Mouse (Mus musculus) liver, embryonic 13.5 days (tissue): ENCODE data around the gene Pgf. TPM values are rescaled to one million over a fixed set of nuclear protein-coding genes. Genes with fewer than 3 reads are reported as not detected.
A peak's percentile ranks its signal among the peaks of the same experiment; 100 is the strongest.

ENCODE experiments used
- ATAC-seq: fragments of 200-750 bp; cut with Nextera tagmentation; 2 replicates; pipeline ENCODE4 v1.8.0; 2017; ENCODE audit warnings: low read depth, mild to moderate bottlenecking, moderate number of reproducible peaks, moderate library complexity
- DNase-seq: peaks from one replicate; pipeline ENCODE4 v3.0.0; 2022
- H3K27ac ChIP-seq: fragments of 300-500 bp; sonication (generic); 2 replicates; pipeline ENCODE4 v1.5.1; 2015; ENCODE audit warnings: moderate library complexity, mild to moderate bottlenecking, inconsistent platforms
- H3K27me3 ChIP-seq: fragments of 300-500 bp; sonication (generic); 2 replicates; pipeline ENCODE4 v1.6.1; 2015; ENCODE audit warnings: mild to moderate bottlenecking, inconsistent platforms
- H3K36me3 ChIP-seq: fragments of 300-500 bp; sonication (generic); 2 replicates; pipeline ENCODE4 v1.6.1; 2015; ENCODE audit warnings: mild to moderate bottlenecking, inconsistent platforms
- H3K4me1 ChIP-seq: fragments of 300-500 bp; sonication (generic); replicated peaks from 2 replicates; pipeline ENCODE4 v1.6.1; 2015; ENCODE audit warnings: inconsistent platforms
- H3K4me2 ChIP-seq: fragments of 300-500 bp; sonication (generic); 2 replicates; pipeline ENCODE4 v1.6.1; 2015; ENCODE audit warnings: inconsistent platforms, mild to moderate bottlenecking, moderate library complexity
- H3K4me3 ChIP-seq: fragments of 300-500 bp; sonication (generic); replicated peaks from 2 replicates; pipeline ENCODE4 v1.5.1; 2015; ENCODE audit warnings: mild to moderate bottlenecking, inconsistent platforms
- H3K9ac ChIP-seq: fragments of 300-500 bp; sonication (generic); 2 replicates; pipeline ENCODE4 v1.6.1; 2015; ENCODE audit warnings: mild to moderate bottlenecking, inconsistent platforms
- H3K9me3 ChIP-seq: fragments of 300-500 bp; sonication (generic); replicated peaks from 2 replicates; pipeline ENCODE4 v1.6.1; 2016; ENCODE audit warnings: inconsistent platforms
- WGBS: fragments of 180-500 bp; shearing (Covaris S2); methylation state at CpG from one replicate; pipeline ENCODE4 v1.1.7; 2015; ENCODE audit not compliant: insufficient replicate concordance; 5-methylcytosine and 5-hydroxymethylcytosine counted together
- polyA plus RNA-seq: library from polyadenylated mRNA; unstranded; fragments of >200 nt; fragmentation: Nextera tagmentation; extraction: Ambion mirVana; gene quantifications from 2 replicates; pipeline ENCODE4 v1.2.1, GENCODE M21; 2015

The Pgf gene
- 0.50 and 0.60 TPM in 2 replicates for polyA plus RNA-seq

DNA sequence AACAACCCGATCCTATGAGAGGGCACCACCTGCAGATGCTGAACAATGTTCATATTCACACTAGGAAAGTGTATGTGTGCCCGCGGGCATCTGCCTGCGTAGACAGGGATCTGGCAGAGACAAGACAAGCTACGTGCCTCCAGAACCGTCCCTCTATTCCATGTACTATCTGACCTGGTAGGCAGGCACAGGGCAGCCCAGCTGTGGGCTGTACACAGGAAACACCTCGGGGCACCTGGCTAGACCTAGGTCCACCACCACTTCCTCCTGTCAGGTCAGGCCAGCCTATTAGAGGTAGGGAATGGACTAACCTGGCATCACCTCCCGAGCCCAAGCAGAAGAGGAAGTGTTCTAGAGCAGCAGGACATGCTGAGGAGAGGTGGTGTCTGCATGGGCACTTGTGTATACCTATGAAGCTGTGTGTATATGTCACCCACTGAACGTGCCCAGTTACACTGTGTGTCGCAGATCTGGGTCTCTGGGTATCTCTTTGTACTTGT, at the start of gene Pgf:
Gene Pgf (minus strand): TSS at position 51 of the 500 bp plus-strand sequence.
- peak within 1 kb of the TSS; percentile 37; the same call in 1 of the 2 replicates for H3K9ac ChIP-seq
- peaks cover 79% of the 10 kb centered on the region for H3K27me3 ChIP-seq
- WGBS = 51% methylated on average over 10 of the region's 10 CpGs
- ATAC-seq (no peak), DNase-seq (no peak)
- no peak within 1 kb of the TSS for H3K27ac ChIP-seq
- H3K9me3 ChIP-seq = no peaks in the 10 kb centered on the region
- H3K4me3 ChIP-seq = peak within 1 kb of the TSS; percentile 40
- peak within 1 kb of the TSS; percentile 63 for H3K4me2 ChIP-seq
- peaks cover 22% of the 10 kb centered on the region for H3K4me1 ChIP-seq
- H3K36me3 ChIP-seq = no peaks in the 10 kb centered on the region

DNA sequence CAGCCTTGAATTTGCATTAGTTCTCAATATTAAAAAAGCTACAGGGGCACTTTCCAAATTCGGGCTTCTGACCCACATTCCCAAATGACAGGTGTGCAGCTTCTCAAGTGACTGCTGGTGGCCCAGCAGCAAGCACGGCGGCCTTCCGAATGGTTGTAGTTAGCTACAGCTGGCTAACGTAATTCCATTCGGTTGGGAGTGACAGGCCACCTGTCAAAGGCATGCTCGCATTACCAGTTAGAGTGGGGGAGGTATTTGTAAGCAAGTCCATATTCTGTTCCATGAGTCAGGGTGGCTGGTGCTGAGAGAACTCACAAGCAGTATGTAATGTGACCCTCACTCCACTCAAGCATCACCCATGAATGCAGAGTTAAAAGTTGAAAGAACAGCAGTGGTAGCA, 49.6 kb upstream of the Pgf start:
- no peaks in the 10 kb centered on the region for H3K4me1 ChIP-seq
- no peak for DNase-seq
- H3K9ac ChIP-seq = no peak overlapping the region
- no peak for ATAC-seq
- H3K4me3 ChIP-seq = no peak overlapping the region
- H3K27ac ChIP-seq = no peak overlapping the region
- no peaks in the 10 kb centered on the region for H3K9me3 ChIP-seq
- WGBS = 81% methylated on average over 7 of the region's 7 CpGs
- no peak overlapping the region for H3K4me2 ChIP-seq
- H3K27me3 ChIP-seq = no peaks in the 10 kb centered on the region
- peaks cover 49% of the 10 kb centered on the region for H3K36me3 ChIP-seq

GRCm38 (mm10) chr12:85219905-85220290, 42.3 kb upstream of the Pgf start:
- Histone ChIP-seq H3K4me3 (peak overlapping the region; percentile 89), H3K36me3 (peaks cover 41% of the 10 kb centered on the region), H3K9ac (peak overlapping the region; percentile 77), H3K4me1 (peaks cover 26% of the 10 kb centered on the region), H3K4me2 (peak overlapping the region; percentile 73), H3K9me3 (no peaks in the 10 kb centered on the region), H3K27ac (peak overlapping the region; percentile 65), H3K27me3 (no peaks in the 10 kb centered on the region)
- ATAC-seq (no peak), DNase-seq (peak; percentile 29)
- WGBS = 3% methylated on average over 12 of the region's 12 CpGs

DNA sequence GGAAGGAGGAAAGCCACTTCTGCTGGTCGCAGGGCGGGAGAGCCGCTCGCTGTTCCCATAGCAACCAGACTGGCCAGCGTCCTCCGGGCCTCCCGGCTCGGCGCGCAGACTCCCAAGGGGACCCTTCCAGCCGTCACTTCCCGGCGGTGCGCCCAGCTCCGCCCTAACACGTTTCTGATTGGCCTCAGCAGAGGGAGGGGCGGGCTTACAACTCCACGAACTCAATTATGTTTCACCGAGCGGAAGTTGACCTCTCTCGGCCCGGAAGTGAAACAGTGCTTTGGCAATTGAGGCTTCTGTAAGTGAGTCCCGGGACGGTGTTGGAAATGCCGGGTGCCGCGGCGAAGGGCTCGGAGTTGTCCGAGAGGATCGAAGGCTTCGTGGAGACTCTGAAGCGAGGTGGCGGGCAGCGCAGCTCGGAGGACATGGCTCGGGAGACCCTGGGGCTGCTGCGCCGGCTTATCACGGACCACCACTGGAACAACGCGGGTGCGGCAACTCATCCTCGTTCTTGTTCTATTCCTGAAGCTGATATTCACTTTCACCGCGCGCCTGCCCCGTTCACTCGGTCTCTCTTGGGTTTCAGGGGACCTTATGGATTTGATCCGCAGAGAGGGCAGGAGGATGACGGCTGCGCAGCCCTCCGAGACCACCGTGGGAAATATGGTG, 41.8 kb upstream of the Pgf start, which contains the start of gene Eif2b2:
Gene Eif2b2 (plus strand): TSS at position 246 of the 669 bp plus-strand sequence.
- ATAC-seq = peak; percentile 100
- H3K9me3 ChIP-seq = no peaks in the 10 kb centered on the region
- H3K4me1 ChIP-seq = peaks cover 26% of the 10 kb centered on the region
- DNase-seq = peak; percentile 97
- H3K4me3 ChIP-seq = peak within 1 kb of the TSS; percentile 89
- H3K27me3 ChIP-seq = no peaks in the 10 kb centered on the region
- peak within 1 kb of the TSS; percentile 77 for H3K9ac ChIP-seq
- H3K4me2 ChIP-seq = peak within 1 kb of the TSS; percentile 73
- peak within 1 kb of the TSS; percentile 65 for H3K27ac ChIP-seq
- peaks cover 36% of the 10 kb centered on the region for H3K36me3 ChIP-seq
- under 1% methylated on average over 54 of the region's 54 CpGs for WGBS

DNA sequence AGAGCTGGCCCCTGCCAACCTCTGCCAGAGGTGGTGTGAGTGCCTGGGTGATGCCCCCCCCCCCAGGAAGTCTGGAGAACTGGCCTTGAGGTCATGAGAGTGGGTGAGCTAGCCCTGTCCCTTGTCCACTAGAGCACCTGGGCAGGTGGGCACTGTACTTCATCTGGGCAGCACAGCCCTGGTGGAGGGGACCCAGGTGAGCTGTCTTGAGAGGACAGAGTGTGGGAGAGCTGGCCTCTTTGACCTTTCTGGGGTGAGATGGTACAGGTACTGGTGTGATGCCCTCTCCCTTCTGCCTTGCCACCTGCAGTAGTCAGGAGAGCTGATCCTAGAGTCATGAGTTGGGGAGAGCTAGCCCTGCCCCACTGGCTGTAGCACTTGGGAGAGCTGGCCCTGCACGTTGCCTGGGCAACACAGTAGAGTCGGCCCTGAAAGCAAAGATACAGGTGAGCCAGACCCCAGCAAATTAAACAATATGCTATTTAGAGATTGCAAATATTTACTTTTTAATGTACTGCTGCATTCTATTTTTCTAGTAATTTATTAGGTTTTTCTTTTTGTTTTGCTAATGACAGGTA, 40.2 kb upstream of the Pgf start:
- no peak for DNase-seq
- ATAC-seq = no peak
- H3K4me1 ChIP-seq = peaks cover 26% of the 10 kb centered on the region
- WGBS = 69% methylated on average over 2 of the region's 2 CpGs
- peaks cover 21% of the 10 kb centered on the region for H3K36me3 ChIP-seq
- no peak overlapping the region for H3K4me3 ChIP-seq
- no peaks in the 10 kb centered on the region for H3K9me3 ChIP-seq
- H3K27me3 ChIP-seq = no peaks in the 10 kb centered on the region
- no peak overlapping the region for H3K4me2 ChIP-seq
- H3K9ac ChIP-seq = no peak overlapping the region
- no peak overlapping the region for H3K27ac ChIP-seq

DNA sequence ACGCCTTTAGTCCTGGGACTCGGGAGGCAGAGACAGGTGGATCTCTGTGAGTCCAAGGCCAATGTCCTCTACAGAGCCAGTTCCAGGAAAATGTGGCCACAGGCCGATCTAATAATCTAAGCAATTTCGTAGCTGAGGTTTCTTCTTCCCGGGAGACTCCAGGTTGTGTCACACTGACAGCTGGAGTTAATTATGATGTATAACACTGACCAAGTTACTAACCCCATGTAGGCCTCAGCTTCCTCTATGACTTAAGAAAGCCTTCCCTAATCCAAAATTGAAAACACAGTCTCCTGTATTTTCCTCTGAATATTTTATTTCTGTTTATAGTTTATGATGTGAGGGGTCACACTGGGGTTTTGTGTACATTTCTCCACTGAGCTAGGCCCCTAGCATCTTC, 37.4 kb upstream of the Pgf start:
- Histone ChIP-seq H3K4me1 (peaks cover 10% of the 10 kb centered on the region), H3K27me3 (no peaks in the 10 kb centered on the region), H3K27ac (no peak overlapping the region), H3K4me3 (no peak overlapping the region), H3K4me2 (no peak overlapping the region), H3K9ac (no peak overlapping the region), H3K36me3 (no peaks in the 10 kb centered on the region), H3K9me3 (no peaks in the 10 kb centered on the region)
- ATAC-seq (no peak), DNase-seq (no peak)
- 75% methylated on average over 5 of the region's 5 CpGs for WGBS

DNA sequence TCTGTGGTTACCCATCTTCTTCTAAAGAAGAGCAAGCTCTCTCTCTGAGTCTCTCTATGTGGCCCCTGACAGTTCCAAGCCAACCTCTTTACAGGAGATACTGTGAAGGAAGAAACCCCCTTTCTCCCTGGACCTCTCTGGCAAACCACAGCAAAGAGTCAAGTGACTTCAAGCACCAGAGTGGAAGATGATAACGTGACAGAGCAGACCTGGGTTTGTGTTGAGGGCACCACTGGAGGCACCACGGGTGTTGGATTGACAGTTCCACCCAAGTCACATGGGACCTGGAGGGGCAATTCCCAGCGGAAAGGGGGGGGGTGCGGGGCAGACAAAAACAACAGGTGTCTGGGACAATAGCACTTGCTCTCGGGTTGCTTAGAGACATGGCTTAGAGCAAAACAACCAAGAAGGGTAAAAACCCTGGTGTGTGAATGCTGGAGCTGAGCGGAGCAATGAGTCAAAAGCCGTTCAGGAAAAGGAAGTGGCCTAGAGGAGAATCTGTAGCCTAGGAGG, 31.2 kb upstream of the Pgf start:
- H3K27ac ChIP-seq = no peak overlapping the region
- no peaks in the 10 kb centered on the region for H3K9me3 ChIP-seq
- no peak overlapping the region for H3K4me3 ChIP-seq
- no peak overlapping the region for H3K9ac ChIP-seq
- no peaks in the 10 kb centered on the region for H3K27me3 ChIP-seq
- no peaks in the 10 kb centered on the region for H3K4me1 ChIP-seq
- no peak overlapping the region for H3K4me2 ChIP-seq
- DNase-seq = no peak
- no peaks in the 10 kb centered on the region for H3K36me3 ChIP-seq
- WGBS = 20% methylated on average over 7 of the region's 7 CpGs
- ATAC-seq = no peak

GRCm38 (mm10) chr12:85205425-85205824, 27.8 kb upstream of the Pgf start:
- Histone ChIP-seq H3K4me2 (no peak overlapping the region), H3K4me3 (no peak overlapping the region), H3K27ac (no peak overlapping the region), H3K36me3 (no peaks in the 10 kb centered on the region), H3K4me1 (0 out of 2 replicates have a peak, but pooled peaks cover 4% of the 10 kb centered on the region), H3K9me3 (no peaks in the 10 kb centered on the region), H3K9ac (no peak overlapping the region), H3K27me3 (no peaks in the 10 kb centered on the region)
- 74% methylated on average over 10 of the region's 10 CpGs for WGBS
- ATAC-seq (no peak), DNase-seq (no peak)

DNA sequence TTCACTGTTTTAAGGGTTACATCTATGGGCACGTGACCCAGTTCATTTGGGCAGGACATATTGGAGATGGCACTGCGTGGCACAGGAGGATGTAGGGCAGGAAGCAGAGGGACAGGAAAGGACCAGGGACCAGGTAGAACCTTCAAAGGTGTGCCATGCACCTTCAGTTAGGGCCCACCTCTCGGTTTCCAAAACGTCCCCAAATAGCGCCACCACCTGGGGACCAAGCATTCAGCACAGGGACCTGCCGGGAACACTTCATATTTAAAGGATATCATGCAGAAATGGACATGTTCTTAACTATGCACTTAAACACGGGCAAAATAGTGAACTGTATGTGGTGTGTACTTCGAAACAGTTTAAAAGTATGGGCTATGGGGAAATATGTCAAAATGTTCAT, 26.5 kb upstream of the Pgf start:
- Histone ChIP-seq H3K4me3 (no peak overlapping the region), H3K4me1 (0 out of 2 replicates have a peak, but pooled peaks cover 4% of the 10 kb centered on the region), H3K9ac (no peak overlapping the region), H3K9me3 (no peaks in the 10 kb centered on the region), H3K36me3 (no peaks in the 10 kb centered on the region), H3K27me3 (no peaks in the 10 kb centered on the region), H3K27ac (no peak overlapping the region), H3K4me2 (no peak overlapping the region)
- ATAC-seq (no peak), DNase-seq (no peak)
- 39% methylated on average over 8 of the region's 8 CpGs for WGBS

DNA sequence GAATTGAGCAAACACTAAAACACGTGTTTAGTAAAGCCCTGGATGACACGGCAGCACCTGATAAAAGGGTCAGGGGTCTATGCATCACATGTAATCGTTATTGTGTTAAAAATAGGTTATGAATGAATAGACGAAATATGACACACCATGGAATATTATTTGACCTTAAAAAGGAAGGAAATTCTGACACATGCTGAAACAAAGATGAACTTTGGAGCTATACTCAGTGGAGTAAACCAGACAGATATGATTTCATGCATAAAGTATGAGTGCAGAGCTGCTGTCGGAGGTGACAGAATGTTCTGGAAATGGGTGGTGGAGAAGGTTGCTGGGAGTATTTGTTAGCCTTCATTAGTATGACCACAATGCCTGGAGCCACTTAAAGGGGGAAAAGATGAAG, 26.1 kb upstream of the Pgf start:
- Histone ChIP-seq H3K27ac (no peak overlapping the region), H3K4me3 (no peak overlapping the region), H3K9ac (no peak overlapping the region), H3K4me1 (0 out of 2 replicates have a peak, but pooled peaks cover 4% of the 10 kb centered on the region), H3K4me2 (no peak overlapping the region), H3K27me3 (no peaks in the 10 kb centered on the region), H3K36me3 (no peaks in the 10 kb centered on the region), H3K9me3 (no peaks in the 10 kb centered on the region)
- 56% methylated on average over 5 of the region's 5 CpGs for WGBS
- DNase-seq = no peak
- ATAC-seq = no peak

- H3K9ac ChIP-seq = no peak overlapping the region
- H3K27me3 ChIP-seq = no peaks in the 10 kb centered on the region
- no peak overlapping the region for H3K4me2 ChIP-seq
- no peaks in the 10 kb centered on the region for H3K9me3 ChIP-seq
- H3K27ac ChIP-seq = no peak overlapping the region
- ATAC-seq = no peak
- WGBS = 85% methylated on average over 7 of the region's 7 CpGs
- H3K4me3 ChIP-seq = no peak overlapping the region
- 0 out of 2 replicates have a peak, but pooled peaks cover 4% of the 10 kb centered on the region for H3K4me1 ChIP-seq
- H3K36me3 ChIP-seq = no peaks in the 10 kb centered on the region
- no peak for DNase-seq
These were observed 24.6 kb upstream of the Pgf start for GRCm38 (mm10) chr12:85202191-85202590.
